Mouse (Mus musculus) intestine, embryonic 16.5 days (tissue): ENCODE results near the gene Ift122. TPM values are rescaled to one million over a fixed set of nuclear protein-coding genes. Genes with fewer than 3 reads are reported as not detected.
A peak's percentile ranks its signal among the peaks of the same experiment; 100 is the strongest.

Source experiments
- ATAC-seq: fragments of 200-750 bp; cut with Nextera tagmentation; 2 replicates; pipeline ENCODE4 v1.8.0; 2017; ENCODE audit warnings: moderate TSS enrichment, moderate library complexity
- H3K27ac ChIP-seq: fragments of 300-500 bp; sonication (generic); 2 replicates; pipeline ENCODE4 v1.5.1; 2014; ENCODE audit warnings: mild to moderate bottlenecking, low read length
- H3K27me3 ChIP-seq: fragments of 300-500 bp; sonication (generic); replicated peaks from 2 replicates; pipeline ENCODE4 v1.6.1; 2014; ENCODE audit warnings: low read length, control low read depth, mixed read lengths; ENCODE audit not compliant: control insufficient read depth, insufficient read depth
- H3K36me3 ChIP-seq: fragments of 300-500 bp; sonication (generic); 2 replicates; pipeline ENCODE4 v1.6.1; 2014; ENCODE audit warnings: low read length, control low read depth; ENCODE audit not compliant: control insufficient read depth, insufficient read depth
- H3K4me1 ChIP-seq: fragments of 300-500 bp; sonication (generic); 2 replicates; pipeline ENCODE4 v1.6.1; 2014; ENCODE audit warnings: low read length, control low read depth, mixed read lengths; ENCODE audit not compliant: control insufficient read depth, insufficient read depth
- H3K4me2 ChIP-seq: fragments of 300-500 bp; sonication (generic); 2 replicates; pipeline ENCODE4 v1.6.1; 2014; ENCODE audit warnings: low read depth, low read length, control low read depth
- H3K4me3 ChIP-seq: fragments of 300-500 bp; sonication (generic); 2 replicates; pipeline ENCODE4 v1.5.1; 2014; ENCODE audit warnings: mild to moderate bottlenecking, low read length
- H3K9ac ChIP-seq: fragments of 300-500 bp; sonication (generic); 2 replicates; pipeline ENCODE4 v1.6.1; 2014; ENCODE audit warnings: low read depth, low read length
- H3K9me3 ChIP-seq: fragments of 300-500 bp; sonication (generic); 2 replicates; pipeline ENCODE4 v1.6.1; 2016; ENCODE audit warnings: low read length, control low read depth; ENCODE audit not compliant: control insufficient read depth
- WGBS: fragments of 180-500 bp; shearing (Covaris S2); extraction: QIAGEN DNeasy Blood & Tissue Kit; methylation state at CpG from one replicate; pipeline ENCODE4 v1.1.7; 2014; 5-methylcytosine and 5-hydroxymethylcytosine counted together
- polyA plus RNA-seq: library from polyadenylated mRNA; unstranded; fragments of >200 nt; fragmentation: Nextera tagmentation; extraction: Ambion mirVana; gene quantifications from 2 replicates; pipeline ENCODE4 v1.2.1, GENCODE M21; 2015

The Ift122 gene
- polyA plus RNA-seq, 1 experiment from 2014 or later, result 13.1 TPM

DNA sequence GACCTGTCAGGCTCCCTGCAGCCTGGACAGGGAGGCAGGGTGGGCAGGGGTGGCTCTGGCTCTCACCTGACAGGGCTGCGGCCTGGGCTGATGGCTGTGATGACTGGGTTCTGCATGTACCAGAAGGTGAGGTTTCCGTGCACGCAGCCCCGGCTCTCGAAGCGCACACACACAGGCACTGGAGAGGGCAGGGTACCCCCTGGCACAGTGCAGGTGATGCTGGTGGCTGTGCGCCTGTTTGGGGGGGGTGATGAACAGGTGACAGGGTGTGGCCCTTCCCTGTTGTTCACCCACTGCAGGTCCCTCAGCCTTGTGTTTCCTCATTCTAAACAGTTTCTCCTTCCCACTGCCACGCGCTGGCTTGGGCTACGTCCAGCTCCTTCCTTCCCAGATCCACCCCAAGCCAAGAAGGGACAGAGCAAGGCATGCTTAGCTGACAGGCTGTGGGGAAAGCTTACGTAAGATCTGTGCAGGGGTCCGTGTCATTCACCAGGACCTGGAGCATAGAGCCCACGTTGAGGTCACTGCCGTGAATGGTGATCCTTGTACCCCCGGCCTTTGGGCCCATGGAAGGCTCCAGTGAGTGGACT is 114.1 kb downstream of the Ift122 start:
- ATAC-seq, result no peak
- H3K4me2 ChIP-seq, result no peak overlapping the region
- H3K27ac ChIP-seq, result no peak overlapping the region
- no peak overlapping the region for H3K4me3 ChIP-seq
- H3K9ac ChIP-seq, result no peak overlapping the region
- 0 out of 2 replicates have a peak, but pooled peaks cover 6% of the 10 kb centered on the region for H3K36me3 ChIP-seq
- peaks cover 15% of the 10 kb centered on the region for H3K4me1 ChIP-seq
- whole genome bisulfite sequencing, result 92% methylated on average over 15 of the region's 15 CpGs
- no peaks in the 10 kb centered on the region for H3K27me3 ChIP-seq
- H3K9me3 ChIP-seq, result no peaks in the 10 kb centered on the region

GRCm38 (mm10) chr6:115968086-115968485 is 114.8 kb downstream of the Ift122 start:
- Histone ChIP-seq H3K4me2 (no peak overlapping the region), H3K4me3 (no peak overlapping the region), H3K36me3 (0 out of 2 replicates have a peak, but pooled peaks cover 6% of the 10 kb centered on the region), H3K9me3 (no peaks in the 10 kb centered on the region), H3K4me1 (peaks cover 20% of the 10 kb centered on the region), H3K27me3 (no peaks in the 10 kb centered on the region), H3K27ac (no peak overlapping the region), H3K9ac (no peak overlapping the region)
- WGBS, result 80% methylated on average over 5 of the region's 5 CpGs
- ATAC-seq, result no peak

- WGBS, result 89% methylated on average over 6 of the region's 6 CpGs
Measured at GRCm38 (mm10) chr6:115968700-115969099, 115.4 kb downstream of the Ift122 start.

DNA sequence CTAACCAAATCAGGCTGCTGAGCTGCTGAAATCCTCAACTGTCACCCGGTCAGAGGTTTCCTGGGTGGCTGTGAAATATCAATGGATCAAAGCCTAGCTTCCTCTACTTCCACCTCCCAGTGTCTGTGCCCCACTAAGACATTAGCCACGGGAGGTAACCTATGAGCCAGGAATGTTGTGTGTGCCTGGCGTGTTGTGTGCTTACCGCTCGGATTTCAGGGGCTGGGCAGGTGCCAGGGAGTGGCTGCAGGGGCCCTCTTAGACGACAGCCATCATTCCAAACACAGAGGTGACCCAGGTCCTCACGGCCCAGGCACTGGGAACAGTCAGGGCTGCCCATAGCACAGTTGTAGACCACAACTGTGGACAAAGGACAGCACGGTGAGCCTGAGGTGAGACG is 115.8 kb downstream of the Ift122 start:
- no peak overlapping the region for H3K9ac ChIP-seq
- H3K27ac ChIP-seq, result no peak overlapping the region
- H3K4me3 ChIP-seq, result no peak overlapping the region
- 74% methylated on average over 9 of the region's 9 CpGs for WGBS
- peaks cover 20% of the 10 kb centered on the region for H3K4me1 ChIP-seq
- no peak overlapping the region for H3K4me2 ChIP-seq
- ATAC-seq, result no peak
- 0 out of 2 replicates have a peak, but pooled peaks cover 3% of the 10 kb centered on the region for H3K36me3 ChIP-seq
- no peaks in the 10 kb centered on the region for H3K9me3 ChIP-seq
- H3K27me3 ChIP-seq, result no peaks in the 10 kb centered on the region

More at GRCm38 (mm10) chr6:115968700-115969099, 115.4 kb downstream of the Ift122 start:
- no peak overlapping the region for H3K4me3 ChIP-seq
- no peak overlapping the region for H3K4me2 ChIP-seq
- no peaks in the 10 kb centered on the region for H3K9me3 ChIP-seq
- H3K36me3 ChIP-seq, result 0 out of 2 replicates have a peak, but pooled peaks cover 3% of the 10 kb centered on the region
- no peak overlapping the region for H3K9ac ChIP-seq
- no peak overlapping the region for H3K27ac ChIP-seq
- H3K27me3 ChIP-seq, result no peaks in the 10 kb centered on the region
- H3K4me1 ChIP-seq, result peaks cover 20% of the 10 kb centered on the region
- ATAC-seq, result no peak

DNA sequence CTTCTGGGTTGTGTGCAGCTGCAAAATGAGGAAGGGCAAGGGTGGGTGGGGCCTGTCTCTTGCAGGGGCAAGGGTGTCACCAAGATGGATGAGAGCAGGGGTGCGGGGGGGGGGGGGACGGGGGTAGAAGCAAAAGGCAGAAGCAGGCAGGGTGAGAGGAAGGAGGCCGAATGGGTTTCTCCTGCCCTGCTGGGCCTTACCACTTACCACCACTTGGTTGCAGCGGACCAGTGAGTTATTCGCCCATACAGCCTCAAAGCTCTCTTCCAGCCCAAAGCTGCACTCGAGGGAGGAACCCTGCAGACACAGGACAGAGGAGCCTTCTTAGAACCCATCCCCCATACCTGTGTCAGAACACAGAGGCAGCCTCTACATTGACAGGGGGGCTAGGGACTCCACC is 116.7 kb downstream of the Ift122 start:
- no peaks in the 10 kb centered on the region for H3K9me3 ChIP-seq
- ATAC-seq, result no peak
- WGBS, result 69% methylated on average over 4 of the region's 6 CpGs

GRCm38 (mm10) chr6:115971273-115972060 is 118.2 kb downstream of the Ift122 start:
- no peaks in the 10 kb centered on the region for H3K9me3 ChIP-seq
- H3K4me1 ChIP-seq, result peaks cover 20% of the 10 kb centered on the region
- H3K36me3 ChIP-seq, result 0 out of 2 replicates have a peak, but pooled peaks cover 5% of the 10 kb centered on the region
- H3K27me3 ChIP-seq, result no peaks in the 10 kb centered on the region
- ATAC-seq, result 0 out of 2 replicates have a peak, but pooled peaks have one; percentile 22
- H3K4me2 ChIP-seq, result no peak overlapping the region
- H3K9ac ChIP-seq, result peak overlapping the region; percentile 24; the same call in 1 of the 2 replicates
- no peak overlapping the region for H3K27ac ChIP-seq
- WGBS, result 37% methylated on average over 13 of the region's 13 CpGs
- no peak overlapping the region for H3K4me3 ChIP-seq

More for the DNA sequence above, 116.7 kb downstream of the Ift122 start:
- H3K9ac ChIP-seq, result no peak overlapping the region
- peaks cover 20% of the 10 kb centered on the region for H3K4me1 ChIP-seq
- H3K27ac ChIP-seq, result no peak overlapping the region
- H3K4me2 ChIP-seq, result no peak overlapping the region
- H3K36me3 ChIP-seq, result 0 out of 2 replicates have a peak, but pooled peaks cover 4% of the 10 kb centered on the region
- no peaks in the 10 kb centered on the region for H3K27me3 ChIP-seq
- no peak overlapping the region for H3K4me3 ChIP-seq

DNA sequence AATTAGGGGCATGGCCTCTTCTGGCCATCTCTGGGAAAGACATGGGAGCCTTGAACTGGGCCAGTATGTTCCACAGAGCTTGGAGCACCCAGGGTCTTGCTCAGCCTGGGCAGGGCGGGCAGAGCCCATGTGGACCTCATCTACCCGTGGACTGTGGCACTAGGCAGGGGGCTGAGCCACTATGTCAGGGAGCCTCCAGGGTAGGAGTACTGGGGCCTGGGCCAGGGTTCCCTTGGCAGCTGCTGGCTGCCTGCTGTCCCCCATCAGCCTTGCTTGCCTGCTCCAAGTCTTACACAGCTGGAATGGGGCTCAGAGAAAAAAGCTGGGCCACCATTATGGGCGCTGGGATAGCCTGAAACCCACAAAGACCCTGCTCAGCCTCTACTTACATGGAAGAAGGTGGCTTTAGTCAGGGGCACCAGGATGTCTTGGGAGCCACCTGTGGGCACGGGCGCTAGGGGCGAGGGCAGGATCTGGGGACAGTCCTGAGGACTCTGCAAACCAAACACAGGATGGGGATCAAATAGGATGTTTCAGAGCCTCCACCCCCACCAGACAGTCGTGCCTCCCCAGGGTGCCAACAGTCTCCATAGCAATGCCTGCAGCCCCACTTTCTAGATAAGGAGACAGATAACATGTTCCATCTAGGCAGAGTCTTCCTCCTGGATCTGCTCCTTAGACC is 119.0 kb downstream of the Ift122 start:
- Histone ChIP-seq H3K27ac (0 out of 2 replicates have a peak overlapping the region, but pooled peaks have one; percentile 14), H3K27me3 (no peaks in the 10 kb centered on the region), H3K9ac (0 out of 2 replicates have a peak overlapping the region, but pooled peaks have one; percentile 24), H3K36me3 (0 out of 2 replicates have a peak, but pooled peaks cover 4% of the 10 kb centered on the region), H3K4me1 (peaks cover 20% of the 10 kb centered on the region), H3K9me3 (no peaks in the 10 kb centered on the region), H3K4me2 (no peak overlapping the region), H3K4me3 (no peak overlapping the region)
- ATAC-seq, result no peak
- 80% methylated on average over 7 of the region's 7 CpGs for WGBS

GRCm38 (mm10) chr6:115973139-115973875 is 120.0 kb downstream of the Ift122 start:
- no peak overlapping the region for H3K27ac ChIP-seq
- no peaks in the 10 kb centered on the region for H3K27me3 ChIP-seq
- no peak overlapping the region for H3K4me3 ChIP-seq
- no peak overlapping the region for H3K9ac ChIP-seq
- ATAC-seq, result no peak
- no peaks in the 10 kb centered on the region for H3K9me3 ChIP-seq
- H3K4me2 ChIP-seq, result no peak overlapping the region
- WGBS, result 89% methylated on average over 15 of the region's 15 CpGs
- 0 out of 2 replicates have a peak, but pooled peaks cover 4% of the 10 kb centered on the region for H3K36me3 ChIP-seq
- peaks cover 18% of the 10 kb centered on the region for H3K4me1 ChIP-seq
